Mouse (Mus musculus) midbrain, embryonic 11.5 days (tissue): ENCODE results near the gene Olfm1. TPM values are rescaled to one million over a fixed set of nuclear protein-coding genes. Genes with fewer than 3 reads are reported as not detected.

Experiments used
- ATAC-seq: fragments of 200-750 bp; cut with Nextera tagmentation; 2 replicates; pipeline ENCODE4 v1.8.0; 2017; ENCODE audit warnings: moderate TSS enrichment, moderate library complexity; ENCODE audit not compliant: low FRiP score
- DNase-seq: peaks from one replicate; pipeline ENCODE4 v3.0.0; 2015; ENCODE audit warnings: low spot score; ENCODE audit errors: missing footprints
- H3K27ac ChIP-seq: fragments of 300-500 bp; sonication (generic); 2 replicates; pipeline ENCODE4 v1.5.1; 2014; ENCODE audit warnings: low read depth, low read length
- H3K27me3 ChIP-seq: fragments of 300-500 bp; sonication (generic); 2 replicates; pipeline ENCODE4 v1.6.1; 2014; ENCODE audit warnings: mild to moderate bottlenecking, low read length, moderate library complexity, mixed read lengths; ENCODE audit not compliant: control insufficient read depth, insufficient read depth
- H3K36me3 ChIP-seq: fragments of 300-500 bp; sonication (generic); 2 replicates; pipeline ENCODE4 v1.6.1; 2014; ENCODE audit warnings: mild to moderate bottlenecking, low read length, moderate library complexity, mixed read lengths; ENCODE audit not compliant: control insufficient read depth, insufficient read depth
- H3K4me1 ChIP-seq: fragments of 300-500 bp; sonication (generic); 2 replicates; pipeline ENCODE4 v1.6.1; 2014; ENCODE audit warnings: low read length; ENCODE audit not compliant: control insufficient read depth, insufficient read depth
- H3K4me2 ChIP-seq: fragments of 300-500 bp; sonication (generic); 2 replicates; pipeline ENCODE4 v1.6.1; 2014; ENCODE audit warnings: mild to moderate bottlenecking, moderate library complexity
- H3K4me3 ChIP-seq: fragments of 300-500 bp; sonication (generic); 2 replicates; pipeline ENCODE4 v1.5.1; 2014; ENCODE audit warnings: low read depth, low read length
- H3K9ac ChIP-seq: fragments of 300-500 bp; sonication (generic); 2 replicates; pipeline ENCODE4 v1.6.1; 2014; ENCODE audit warnings: low read length
- H3K9me3 ChIP-seq: fragments of 300-500 bp; sonication (generic); 2 replicates; pipeline ENCODE4 v1.6.1; 2016; ENCODE audit warnings: low read length; ENCODE audit not compliant: control insufficient read depth
- WGBS: fragments of 180-500 bp; shearing (Covaris S2); extraction: QIAGEN DNeasy Blood & Tissue Kit; methylation state at CpG from one replicate; pipeline ENCODE4 v1.1.7; 2014; 5-methylcytosine and 5-hydroxymethylcytosine counted together
- polyA plus RNA-seq: library from polyadenylated mRNA; unstranded; fragments of >200 nt; fragmentation: Nextera tagmentation; extraction: Ambion mirVana; gene quantifications from 2 replicates; pipeline ENCODE4 v1.2.1, GENCODE M21; 2014

Olfm1 gene
- 60.7 and 68.6 TPM in 2 replicates for polyA plus RNA-seq

DNA sequence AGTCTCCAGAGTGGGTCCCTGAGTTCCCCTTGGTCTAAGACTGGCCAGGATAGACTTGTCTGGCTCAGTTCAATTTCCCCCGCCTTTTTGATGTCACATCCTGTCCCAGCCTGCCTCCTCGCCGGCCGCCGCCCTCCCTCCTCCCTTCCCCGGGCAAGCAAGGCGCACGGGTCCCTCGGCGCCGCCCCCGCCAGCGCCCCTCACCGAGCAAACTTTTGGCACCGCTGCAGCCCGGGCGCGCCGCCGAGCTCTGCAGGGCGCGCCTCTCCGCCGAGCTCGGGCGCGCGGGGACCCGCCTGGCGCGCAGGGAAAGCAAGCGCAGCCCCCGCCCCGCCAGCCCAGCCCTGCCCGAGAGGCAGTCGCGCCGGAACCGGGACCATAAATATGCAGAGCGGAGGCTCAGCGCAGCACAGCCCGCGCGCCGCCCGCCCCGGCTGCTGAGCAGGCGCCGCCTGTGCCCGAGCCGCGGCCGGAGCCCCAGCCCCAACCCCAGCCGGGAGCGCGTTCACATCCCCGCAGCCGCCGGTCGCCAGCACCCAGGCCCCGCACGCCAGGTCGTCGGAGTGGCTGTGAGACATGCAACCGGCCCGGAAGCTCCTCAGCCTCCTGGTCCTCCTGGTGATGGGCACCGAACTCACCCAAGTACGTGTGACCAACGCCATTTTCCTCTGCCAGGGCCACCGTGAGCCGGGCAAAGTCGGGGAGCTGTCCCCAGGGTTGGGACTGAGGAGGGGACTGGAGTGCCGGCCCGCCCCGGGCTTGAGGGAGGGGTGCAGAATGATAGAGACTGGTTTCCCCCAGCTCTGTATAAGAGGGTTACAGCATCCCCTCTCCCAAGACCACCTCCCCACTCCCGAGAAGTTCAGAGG, at the start of gene Olfm1:
Gene Olfm1 (plus strand): TSS at position 172 of the 869 bp plus-strand sequence.
- H3K4me1 ChIP-seq: peaks cover 18% of the 10 kb centered on the region
- WGBS: under 1% methylated on average over 76 of the region's 76 CpGs

DNA sequence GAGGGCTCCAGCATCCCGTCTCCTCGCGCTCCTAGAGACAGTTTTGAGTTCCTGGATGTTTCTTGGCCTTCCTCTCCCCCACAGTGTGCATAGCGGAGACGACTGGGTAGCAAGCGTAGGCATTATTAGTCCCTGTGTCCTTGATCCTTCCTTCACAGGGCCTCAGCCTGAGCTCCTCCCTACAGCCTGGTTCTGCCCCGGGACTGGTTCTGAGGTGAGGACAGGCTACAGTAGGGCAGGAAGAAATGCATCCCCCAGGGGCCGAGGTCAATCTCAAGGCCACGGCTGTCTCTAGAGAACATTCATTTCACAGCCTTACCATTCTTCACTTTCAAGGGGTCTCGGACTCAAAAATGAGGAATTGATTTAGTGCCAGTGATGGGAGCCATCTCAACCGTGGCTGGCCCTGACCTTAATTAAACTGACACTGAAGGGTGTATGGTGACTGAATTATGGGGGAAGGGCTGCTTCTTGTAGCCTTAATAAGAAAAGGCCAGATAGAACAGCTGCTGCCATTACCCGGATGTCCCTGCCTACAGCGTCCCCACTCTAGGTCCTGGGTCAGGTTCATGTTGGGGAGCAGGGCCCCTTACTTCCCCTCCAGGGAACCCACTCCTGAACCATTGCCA, 49.3 kb upstream of the Olfm1 start:
- Histone ChIP-seq H3K9ac (no peak overlapping the region), H3K4me1 (peaks cover 7% of the 10 kb centered on the region), H3K27ac (no peak overlapping the region), H3K4me3 (no peak overlapping the region), H3K27me3 (no peaks in the 10 kb centered on the region), H3K36me3 (no peaks in the 10 kb centered on the region), H3K9me3 (no peaks in the 10 kb centered on the region), H3K4me2 (no peak overlapping the region)
- 79% methylated on average over 13 of the region's 13 CpGs for WGBS
- no peak for DNase-seq
- ATAC-seq: no peak

More for the DNA sequence above, at the start of gene Olfm1:
- Histone ChIP-seq H3K27me3 (no peaks in the 10 kb centered on the region), H3K4me2 (peak within 1 kb of the TSS; percentile 64), H3K9me3 (no peaks in the 10 kb centered on the region), H3K36me3 (no peaks in the 10 kb centered on the region), H3K27ac (peak within 1 kb of the TSS; percentile 59), H3K9ac (peak within 1 kb of the TSS; percentile 76), H3K4me3 (peak within 1 kb of the TSS; percentile 76)
- ATAC-seq: peak; percentile 86
- DNase-seq: peak; percentile 94

DNA sequence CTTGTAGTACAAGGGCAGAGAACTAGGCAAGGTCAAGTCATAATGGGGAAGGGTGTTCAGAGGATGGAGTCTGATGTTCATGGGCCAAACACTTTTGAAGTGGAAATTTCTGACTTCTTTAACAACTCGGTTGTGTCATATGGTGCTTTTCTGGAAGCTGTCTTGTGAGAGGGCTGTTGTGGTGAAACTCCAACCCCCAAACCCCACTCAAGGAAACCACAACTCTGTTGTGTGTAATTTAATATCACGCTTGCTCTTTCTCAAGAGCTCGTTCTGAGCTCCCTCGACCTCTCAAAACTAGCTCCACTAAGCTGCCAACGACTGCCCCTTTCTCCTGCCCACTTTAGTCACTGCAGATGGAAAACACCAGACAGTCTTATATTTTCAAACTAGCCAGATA, 47.1 kb upstream of the Olfm1 start:
- 91% methylated on average over 5 of the region's 5 CpGs for WGBS
- peaks cover 7% of the 10 kb centered on the region for H3K4me1 ChIP-seq
- no peak overlapping the region for H3K4me3 ChIP-seq
- no peaks in the 10 kb centered on the region for H3K27me3 ChIP-seq
- H3K27ac ChIP-seq: no peak overlapping the region
- H3K36me3 ChIP-seq: no peaks in the 10 kb centered on the region
- H3K4me2 ChIP-seq: no peak overlapping the region
- H3K9me3 ChIP-seq: no peaks in the 10 kb centered on the region
- H3K9ac ChIP-seq: no peak overlapping the region
- ATAC-seq (no peak), DNase-seq (no peak)

DNA sequence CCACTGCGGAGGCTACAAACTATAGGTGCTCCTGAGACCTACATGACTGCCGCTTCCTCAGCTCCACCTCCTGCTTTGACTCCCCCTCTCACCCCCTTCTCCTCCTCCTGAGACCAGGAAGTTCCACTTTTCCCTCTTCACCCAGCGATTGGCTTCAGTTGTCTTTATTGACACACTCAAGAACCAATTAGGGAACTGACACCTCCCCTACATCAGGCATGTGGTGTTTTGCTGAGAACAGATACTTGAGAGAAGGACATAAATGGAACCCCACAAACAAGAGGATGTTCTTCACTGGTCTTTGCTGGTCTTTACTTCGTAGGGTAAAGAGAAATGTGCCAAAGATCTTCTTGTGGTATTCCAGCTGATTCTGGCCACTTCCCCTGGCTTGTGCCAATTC, 46.6 kb upstream of the Olfm1 start:
- H3K27ac ChIP-seq: no peak overlapping the region
- ATAC-seq: no peak
- no peak for DNase-seq
- H3K4me1 ChIP-seq: peaks cover 7% of the 10 kb centered on the region
- H3K9ac ChIP-seq: no peak overlapping the region
- no peaks in the 10 kb centered on the region for H3K9me3 ChIP-seq
- 70% methylated on average over 4 of the region's 4 CpGs for WGBS
- no peak overlapping the region for H3K4me3 ChIP-seq
- no peaks in the 10 kb centered on the region for H3K27me3 ChIP-seq
- H3K4me2 ChIP-seq: no peak overlapping the region
- no peaks in the 10 kb centered on the region for H3K36me3 ChIP-seq

DNA sequence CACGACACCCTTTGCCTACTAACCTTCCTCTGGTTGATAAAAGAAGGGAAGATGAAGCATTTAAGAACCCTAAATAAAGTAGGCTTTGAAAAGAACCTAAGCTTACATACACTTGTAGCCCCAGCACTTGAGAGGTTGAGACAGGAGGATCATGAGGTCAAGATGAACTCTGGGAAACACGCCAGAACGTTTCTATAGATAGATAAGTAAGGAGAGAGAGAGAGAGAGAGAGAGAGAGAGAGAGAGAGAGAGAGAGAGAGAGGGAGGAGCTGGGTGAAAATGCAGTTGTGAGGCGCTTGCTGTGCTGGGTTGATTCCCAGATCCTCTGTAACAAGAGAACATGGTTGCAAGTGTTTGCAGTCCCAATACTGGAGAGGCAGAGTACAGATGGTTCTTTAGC, 46.1 kb upstream of the Olfm1 start:
- Histone ChIP-seq H3K9me3 (no peaks in the 10 kb centered on the region), H3K36me3 (no peaks in the 10 kb centered on the region), H3K27ac (no peak overlapping the region), H3K9ac (no peak overlapping the region), H3K4me3 (no peak overlapping the region), H3K4me1 (peaks cover 3% of the 10 kb centered on the region), H3K4me2 (no peak overlapping the region), H3K27me3 (no peaks in the 10 kb centered on the region)
- 78% methylated on average over 4 of the region's 4 CpGs for WGBS
- DNase-seq (no peak), ATAC-seq (no peak)

DNA sequence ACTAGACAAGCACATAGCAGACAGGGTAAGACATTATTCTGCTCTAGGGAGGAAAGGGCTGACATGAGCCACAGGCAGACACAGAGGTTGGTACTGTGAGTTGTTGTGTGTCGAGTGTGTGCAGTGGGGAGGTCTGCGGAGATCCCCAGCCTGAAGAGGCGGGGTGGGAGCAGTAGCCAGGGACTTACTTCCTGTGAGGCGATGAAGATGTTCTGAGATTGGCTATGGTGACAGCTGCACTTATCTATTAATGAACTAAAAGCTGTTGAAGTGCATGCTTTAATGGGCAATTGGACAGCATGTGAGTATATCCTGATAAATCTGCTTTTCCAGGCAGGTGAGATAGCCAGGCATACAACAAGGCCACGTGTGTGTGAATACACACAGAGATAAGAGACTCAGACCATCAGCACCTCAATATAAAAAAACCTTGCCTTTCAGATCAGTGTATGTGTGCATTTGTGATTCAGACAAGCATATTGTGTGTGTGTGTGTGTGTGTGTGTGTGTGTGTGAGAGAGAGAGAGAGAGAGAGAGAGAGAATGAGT, 45.5 kb upstream of the Olfm1 start:
- 81% methylated on average over 5 of the region's 5 CpGs for WGBS
- ATAC-seq: no peak
- no peaks in the 10 kb centered on the region for H3K36me3 ChIP-seq

DNA sequence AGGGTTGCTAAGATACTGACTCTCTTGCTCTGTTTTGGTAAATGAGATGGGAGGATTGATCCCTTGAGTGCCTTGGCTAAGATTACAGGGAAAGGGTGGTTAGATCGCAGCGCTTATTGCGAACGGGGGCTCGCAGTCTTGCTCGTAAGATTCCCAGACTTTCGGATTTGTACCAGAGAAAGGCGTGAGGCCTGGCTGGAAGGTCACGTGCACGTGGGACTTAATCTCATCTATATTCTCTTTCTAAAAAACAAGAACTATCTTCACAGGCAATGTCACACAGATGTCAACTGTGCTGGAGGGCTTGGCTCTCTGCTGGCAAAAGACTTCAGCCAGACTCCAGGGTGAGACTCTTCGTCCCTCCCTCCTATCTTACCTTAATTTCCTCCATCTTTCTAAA, 43.1 kb upstream of the Olfm1 start:
- Histone ChIP-seq H3K4me1 (no peaks in the 10 kb centered on the region), H3K4me3 (no peak overlapping the region), H3K4me2 (no peak overlapping the region), H3K9me3 (no peaks in the 10 kb centered on the region), H3K27ac (no peak overlapping the region), H3K9ac (no peak overlapping the region), H3K27me3 (no peaks in the 10 kb centered on the region), H3K36me3 (no peaks in the 10 kb centered on the region)
- WGBS: 77% methylated on average over 11 of the region's 11 CpGs
- DNase-seq (no peak), ATAC-seq (no peak)

More for the DNA sequence above, 45.5 kb upstream of the Olfm1 start:
- no peak overlapping the region for H3K4me3 ChIP-seq
- H3K4me2 ChIP-seq: no peak overlapping the region
- DNase-seq: no peak
- no peaks in the 10 kb centered on the region for H3K9me3 ChIP-seq
- no peak overlapping the region for H3K27ac ChIP-seq
- no peak overlapping the region for H3K9ac ChIP-seq
- H3K4me1 ChIP-seq: no peaks in the 10 kb centered on the region
- H3K27me3 ChIP-seq: no peaks in the 10 kb centered on the region

DNA sequence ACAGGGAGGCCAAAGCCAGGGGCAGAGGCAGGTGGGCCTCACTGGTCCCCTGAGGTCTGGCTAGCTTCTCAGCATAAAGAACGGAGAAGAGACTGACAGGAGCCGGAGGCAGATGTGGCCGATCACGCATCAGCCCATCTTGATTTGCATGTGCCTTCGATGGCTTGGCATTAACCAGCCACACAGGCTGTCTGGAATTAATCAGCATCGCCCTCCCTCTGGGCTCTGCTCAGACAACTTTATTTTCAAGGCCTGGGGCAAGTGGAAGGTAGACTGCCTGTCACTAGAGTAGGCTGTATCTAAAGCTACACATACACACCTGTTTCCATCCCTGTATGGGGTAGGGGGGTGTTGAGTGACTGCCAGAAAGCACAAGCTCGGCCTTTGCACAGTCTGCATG, 32.2 kb upstream of the Olfm1 start:
- 68% methylated on average over 7 of the region's 7 CpGs for whole genome bisulfite sequencing
- H3K9me3 ChIP-seq: no peaks in the 10 kb centered on the region
- no peak overlapping the region for H3K9ac ChIP-seq
- no peak overlapping the region for H3K4me2 ChIP-seq
- ATAC-seq: no peak
- H3K4me3 ChIP-seq: no peak overlapping the region
- no peaks in the 10 kb centered on the region for H3K4me1 ChIP-seq
- no peak overlapping the region for H3K27ac ChIP-seq
- no peaks in the 10 kb centered on the region for H3K27me3 ChIP-seq
- no peaks in the 10 kb centered on the region for H3K36me3 ChIP-seq
- peak; percentile 8 for DNase-seq

DNA sequence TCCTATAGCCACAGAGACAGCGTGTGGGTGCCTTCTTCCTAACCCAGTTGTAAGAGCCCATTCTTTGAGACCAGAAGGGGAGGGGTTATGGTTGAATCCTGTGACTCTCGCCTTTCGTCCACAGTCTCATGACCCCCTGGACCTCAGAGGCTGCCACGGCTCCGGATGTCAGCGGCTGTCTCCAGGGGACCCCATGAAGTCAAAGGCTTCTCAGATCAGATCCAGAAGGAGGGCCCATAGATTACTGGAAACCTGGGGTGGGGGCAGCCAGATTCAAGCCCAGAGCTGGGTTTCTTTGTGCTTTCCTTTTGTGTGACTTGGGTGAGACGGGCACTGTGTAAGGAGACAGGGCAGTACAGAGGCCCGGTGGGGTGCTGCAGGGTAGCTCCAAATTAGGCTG, 27.2 kb upstream of the Olfm1 start:
- no peaks in the 10 kb centered on the region for H3K9me3 ChIP-seq
- H3K4me3 ChIP-seq: no peak overlapping the region
- DNase-seq (peak; percentile 62), ATAC-seq (no peak)
- H3K36me3 ChIP-seq: no peaks in the 10 kb centered on the region
- no peak overlapping the region for H3K27ac ChIP-seq
- no peak overlapping the region for H3K4me2 ChIP-seq
- WGBS: 51% methylated on average over 8 of the region's 8 CpGs
- no peaks in the 10 kb centered on the region for H3K27me3 ChIP-seq
- H3K4me1 ChIP-seq: no peaks in the 10 kb centered on the region
- H3K9ac ChIP-seq: no peak overlapping the region
